Mouse (Mus musculus) stomach, embryonic 14.5 days (tissue): Measurements from ENCODE around the gene B3galnt2. TPM values are rescaled to one million over a fixed set of nuclear protein-coding genes. Genes with fewer than 3 reads are reported as not detected.

Experiments
- ATAC-seq: fragments of 200-750 bp; cut with Nextera tagmentation; 2 replicates; pipeline ENCODE4 v1.8.0; 2017; ENCODE audit warnings: low read depth, moderate TSS enrichment; ENCODE audit not compliant: insufficient number of reproducible peaks, insufficient read depth, low FRiP score
- H3K27ac ChIP-seq: fragments of 300-500 bp; sonication (generic); 2 replicates; pipeline ENCODE4 v1.5.1; 2014; ENCODE audit warnings: mild to moderate bottlenecking, low read length, moderate library complexity, mixed read lengths
- H3K27me3 ChIP-seq: fragments of 300-500 bp; sonication (generic); 2 replicates; pipeline ENCODE4 v1.6.1; 2014; ENCODE audit warnings: low read length, control low read depth, mixed read lengths; ENCODE audit not compliant: control insufficient read depth, insufficient read depth
- H3K36me3 ChIP-seq: fragments of 300-500 bp; sonication (generic); 2 replicates; pipeline ENCODE4 v1.6.1; 2014; ENCODE audit warnings: mild to moderate bottlenecking, control low read depth, low read length, moderate library complexity, mixed read lengths; ENCODE audit not compliant: control insufficient read depth, insufficient read depth
- H3K4me1 ChIP-seq: fragments of 300-500 bp; sonication (generic); 2 replicates; pipeline ENCODE4 v1.6.1; 2014; ENCODE audit warnings: low read length, control low read depth, mixed read lengths; ENCODE audit not compliant: control insufficient read depth, insufficient read depth
- H3K4me2 ChIP-seq: fragments of 300-500 bp; sonication (generic); replicated peaks from 2 replicates; pipeline ENCODE4 v1.6.1; 2014; ENCODE audit warnings: low read depth, low read length, control low read depth
- H3K4me3 ChIP-seq: fragments of 300-500 bp; sonication (generic); 2 replicates; pipeline ENCODE4 v1.5.1; 2014; ENCODE audit warnings: low read depth, low read length, control low read depth
- H3K9ac ChIP-seq: fragments of 300-500 bp; sonication (generic); replicated peaks from 2 replicates; pipeline ENCODE4 v1.6.1; 2014; ENCODE audit warnings: low read depth, mild to moderate bottlenecking, control low read depth, low read length, moderate library complexity, mixed read lengths
- H3K9me3 ChIP-seq: fragments of 300-500 bp; sonication (generic); 2 replicates; pipeline ENCODE4 v1.6.1; 2016; ENCODE audit warnings: low read depth, low read length, control low read depth; ENCODE audit not compliant: control insufficient read depth
- WGBS: fragments of 180-500 bp; shearing (Covaris S2); extraction: QIAGEN DNeasy Blood & Tissue Kit; methylation state at CpG from one replicate; pipeline ENCODE4 v1.1.7; 2014; 5-methylcytosine and 5-hydroxymethylcytosine counted together
- polyA plus RNA-seq: library from polyadenylated mRNA; unstranded; fragments of >200 nt; fragmentation: Nextera tagmentation; extraction: Ambion mirVana; gene quantifications from 2 replicates; pipeline ENCODE4 v1.2.1, GENCODE M21; 2014

Gene B3galnt2
- polyA plus RNA-seq, 1 experiment from 2014 or later = 45.6 TPM

DNA sequence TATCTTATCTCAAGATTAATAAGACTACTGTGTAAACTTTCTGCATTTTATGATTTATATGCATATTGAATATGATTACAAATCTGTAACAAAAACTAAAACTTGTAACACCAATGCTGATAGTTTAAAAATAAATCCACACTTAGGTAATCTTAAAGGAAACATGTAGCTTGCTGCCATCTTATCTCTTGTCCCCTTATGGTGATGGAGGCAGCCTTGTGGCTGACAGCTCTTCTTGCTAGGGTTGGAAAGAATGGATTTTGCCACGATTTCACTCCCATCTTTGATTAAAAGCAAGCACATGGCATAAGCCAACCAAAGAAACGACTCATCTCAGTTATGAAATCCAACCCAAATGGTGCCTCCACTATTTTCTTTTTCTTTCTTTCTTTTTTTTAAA is 90.3 kb downstream of the B3galnt2 start:
- Histone ChIP-seq H3K36me3 (peaks cover 8% of the 10 kb centered on the region), H3K9ac (no peak overlapping the region), H3K9me3 (no peaks in the 10 kb centered on the region), H3K27me3 (no peaks in the 10 kb centered on the region), H3K4me2 (no peak overlapping the region), H3K4me1 (no peaks in the 10 kb centered on the region), H3K4me3 (no peak overlapping the region), H3K27ac (no peak overlapping the region)
- no peak for ATAC-seq
- WGBS = 71% methylated on average over 2 of the region's 2 CpGs

Other genes with a start within 250 kb of the B3galnt2 start
- gene Gng4, start 170.4 kb upstream of the B3galnt2 start, polyA plus RNA-seq = 2.1 and 4.9 TPM in 2 replicates
- gene Tbce, start 85.2 kb downstream of the B3galnt2 start, polyA plus RNA-seq = 70.4 and 74.4 TPM in 2 replicates
- 77.6 and 79.2 TPM in 2 replicates for gene Arid4b, start 108.8 kb downstream of the B3galnt2 start, polyA plus RNA-seq
- 56.3 and 61.4 TPM in 2 replicates for gene Ggps1, start 109.0 kb downstream of the B3galnt2 start, polyA plus RNA-seq